Mouse (Mus musculus) midbrain, postnatal 0 days (tissue): ENCODE measurements at regions not wholly inside any gene's neighbourhood (a gene's known extent, or its start where the extent isn't known, plus 50 kb on each side); places are given as distances from the start of the nearest gene placed in this dataset.

Experiments used
- ATAC-seq: fragments of 200-750 bp; cut with Nextera tagmentation; 2 replicates; pipeline ENCODE4 v1.8.0; 2017; ENCODE audit warnings: moderate number of reproducible peaks, mild to moderate bottlenecking, moderate TSS enrichment, moderate library complexity; ENCODE audit not compliant: low FRiP score
- DNase-seq: peaks from one replicate; pipeline ENCODE4 v3.0.0-alpha.2; 2015; ENCODE audit warnings: low spot score
- H3K27ac ChIP-seq: fragments of 300-500 bp; sonication (generic); 2 replicates; pipeline ENCODE4 v1.5.1; 2014; ENCODE audit warnings: low read depth, mild to moderate bottlenecking, low read length, mixed read lengths
- H3K27me3 ChIP-seq: fragments of 300-500 bp; sonication (generic); 2 replicates; pipeline ENCODE4 v1.6.1; 2014; ENCODE audit warnings: low read length, control low read depth, mixed read lengths; ENCODE audit not compliant: insufficient read depth
- H3K36me3 ChIP-seq: fragments of 300-500 bp; sonication (generic); 2 replicates; pipeline ENCODE4 v1.6.1; 2014; ENCODE audit warnings: low read length, control low read depth, mixed read lengths; ENCODE audit not compliant: insufficient read depth
- H3K4me1 ChIP-seq: fragments of 300-500 bp; sonication (generic); 2 replicates; pipeline ENCODE4 v1.6.1; 2014; ENCODE audit warnings: mild to moderate bottlenecking, control low read depth, antibody characterized with exemption, low read length, mixed read lengths; ENCODE audit not compliant: insufficient read depth
- H3K4me2 ChIP-seq: fragments of 300-500 bp; sonication (generic); 2 replicates; pipeline ENCODE4 v1.6.1; 2014; ENCODE audit warnings: low read depth, mild to moderate bottlenecking, low read length, mixed read lengths; ENCODE audit not compliant: poor library complexity, severe bottlenecking
- H3K4me3 ChIP-seq: fragments of 300-500 bp; sonication (generic); 2 replicates; pipeline ENCODE4 v1.5.1; 2014; ENCODE audit warnings: low read depth, mild to moderate bottlenecking, low read length, moderate library complexity
- H3K9ac ChIP-seq: fragments of 300-500 bp; sonication (generic); replicated peaks from 2 replicates; pipeline ENCODE4 v1.6.1; 2014; ENCODE audit warnings: mild to moderate bottlenecking, low read length, moderate library complexity, mixed read lengths; ENCODE audit not compliant: poor library complexity, severe bottlenecking
- H3K9me3 ChIP-seq: fragments of 300-500 bp; sonication (generic); 2 replicates; pipeline ENCODE4 v1.6.1; 2016; ENCODE audit warnings: low read length, control low read depth
- CTCF ChIP-seq: IDR thresholded peaks from 2 replicates; pipeline ENCODE4 v1.5.1; 2016; ENCODE audit warnings: antibody characterized with exemption, mild to moderate bottlenecking
- WGBS: fragments of 180-500 bp; shearing (Covaris S2); extraction: QIAGEN DNeasy Blood & Tissue Kit; methylation state at CpG from one replicate; pipeline ENCODE4 v1.1.7; 2014; 5-methylcytosine and 5-hydroxymethylcytosine counted together

GRCm38 (mm10) chr3:143977886-143978447, 227.1 kb downstream of the Lmo4 start:
- Histone ChIP-seq H3K27ac (no peak overlapping the region), H3K4me3 (no peak overlapping the region), H3K27me3 (no peaks in the 10 kb centered on the region), H3K9ac (no peak overlapping the region), H3K4me1 (no peaks in the 10 kb centered on the region), H3K9me3 (no peaks in the 10 kb centered on the region), H3K36me3 (no peaks in the 10 kb centered on the region), H3K4me2 (no peak overlapping the region)
- ATAC-seq (no peak), DNase-seq (no peak)
- no peak for TF ChIP-seq CTCF
- WGBS = 89% methylated on average over 7 of the region's 7 CpGs

DNA sequence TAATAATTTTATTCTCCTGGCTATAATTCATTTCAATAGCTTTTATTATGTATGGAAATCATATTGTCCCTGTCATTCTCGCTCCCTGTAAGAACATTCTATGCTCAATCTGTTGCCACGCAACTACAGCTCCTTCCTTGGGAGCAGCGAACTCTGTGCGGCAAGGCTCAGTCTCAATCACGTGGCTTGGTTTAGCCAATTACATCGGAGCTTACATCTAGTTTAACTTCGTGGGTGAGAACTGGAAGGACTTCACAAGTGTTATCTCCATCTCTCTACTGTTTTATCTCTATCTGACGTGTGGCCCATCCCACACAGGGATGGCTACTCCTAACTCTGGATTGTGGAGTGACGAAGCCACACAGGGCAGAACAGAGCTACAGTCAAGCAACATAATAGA, 231.4 kb downstream of the Lmo4 start:
- ATAC-seq (no peak), DNase-seq (no peak)
- H3K9me3 ChIP-seq = no peaks in the 10 kb centered on the region
- TF ChIP-seq CTCF = no peak
- no peaks in the 10 kb centered on the region for H3K27me3 ChIP-seq
- no peak overlapping the region for H3K4me2 ChIP-seq
- no peak overlapping the region for H3K27ac ChIP-seq
- H3K4me3 ChIP-seq = no peak overlapping the region
- H3K9ac ChIP-seq = no peak overlapping the region
- WGBS = 77% methylated on average over 9 of the region's 9 CpGs
- H3K36me3 ChIP-seq = no peaks in the 10 kb centered on the region
- no peaks in the 10 kb centered on the region for H3K4me1 ChIP-seq

DNA sequence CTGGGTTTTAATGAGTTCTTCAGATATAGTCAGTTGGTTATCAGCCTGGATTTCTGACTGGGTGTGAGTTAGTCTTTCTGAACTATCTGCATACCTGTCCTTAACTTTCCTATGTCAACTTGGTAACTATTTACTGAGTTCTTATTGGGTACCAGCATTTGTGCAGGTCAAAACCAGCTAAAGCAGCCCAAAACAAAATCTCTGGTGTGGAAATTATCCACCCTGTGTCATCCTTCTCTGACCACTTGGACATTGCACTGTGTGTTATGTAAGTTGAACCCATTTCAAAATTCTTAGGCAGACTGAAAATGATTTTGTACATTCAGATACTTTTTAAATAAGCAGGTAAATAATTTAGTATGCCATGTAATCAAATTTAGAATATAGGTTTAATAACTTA, 232.7 kb downstream of the Lmo4 start:
- Histone ChIP-seq H3K4me2 (no peak overlapping the region), H3K4me3 (no peak overlapping the region), H3K9ac (no peak overlapping the region), H3K36me3 (no peaks in the 10 kb centered on the region), H3K27ac (no peak overlapping the region), H3K27me3 (no peaks in the 10 kb centered on the region), H3K9me3 (no peaks in the 10 kb centered on the region), H3K4me1 (no peaks in the 10 kb centered on the region)
- no peak for TF ChIP-seq CTCF
- DNase-seq = no peak
- ATAC-seq = no peak

GRCm38 (mm10) chr3:143970771-143971170, 234.2 kb downstream of the Lmo4 start:
- TF ChIP-seq CTCF = no peak
- no peak overlapping the region for H3K27ac ChIP-seq
- H3K9ac ChIP-seq = no peak overlapping the region
- no peak for ATAC-seq
- H3K4me3 ChIP-seq = no peak overlapping the region
- WGBS = 88% methylated on average over 11 of the region's 11 CpGs
- no peaks in the 10 kb centered on the region for H3K9me3 ChIP-seq
- DNase-seq = no peak
- no peaks in the 10 kb centered on the region for H3K36me3 ChIP-seq
- H3K4me2 ChIP-seq = no peak overlapping the region
- no peaks in the 10 kb centered on the region for H3K27me3 ChIP-seq
- H3K4me1 ChIP-seq = no peaks in the 10 kb centered on the region

DNA sequence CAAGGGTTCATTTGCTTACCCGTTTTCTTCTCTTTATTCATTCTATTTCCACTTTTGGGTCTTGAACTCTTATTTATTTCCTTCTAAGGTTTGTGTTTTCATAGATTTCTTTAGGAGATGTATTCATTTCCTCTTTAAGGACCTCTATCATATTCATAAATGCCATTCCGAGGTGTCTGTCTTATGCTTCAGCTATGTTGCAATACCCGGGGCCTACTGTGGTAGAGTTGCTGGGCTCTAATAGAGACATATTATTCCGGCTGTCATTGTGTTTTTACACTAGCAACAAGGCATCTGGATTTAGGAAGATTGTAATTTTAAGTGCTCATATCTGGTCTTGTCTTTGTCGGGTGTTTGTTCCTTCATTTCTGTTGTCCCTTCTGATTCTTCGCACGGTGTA, 249.5 kb downstream of the Lmo4 start:
- no peak overlapping the region for H3K4me3 ChIP-seq
- H3K9ac ChIP-seq = no peak overlapping the region
- ATAC-seq (no peak), DNase-seq (no peak)
- TF ChIP-seq CTCF = no peak
- no peaks in the 10 kb centered on the region for H3K9me3 ChIP-seq
- no peak overlapping the region for H3K4me2 ChIP-seq
- no peak overlapping the region for H3K27ac ChIP-seq
- H3K4me1 ChIP-seq = no peaks in the 10 kb centered on the region
- no peaks in the 10 kb centered on the region for H3K27me3 ChIP-seq
- no peaks in the 10 kb centered on the region for H3K36me3 ChIP-seq
- 95% methylated on average over 7 of the region's 7 CpGs for WGBS

GRCm38 (mm10) chr3:143954822-143955221, 250.2 kb downstream of the Lmo4 start:
- no peaks in the 10 kb centered on the region for H3K36me3 ChIP-seq
- H3K27me3 ChIP-seq = no peaks in the 10 kb centered on the region
- no peak overlapping the region for H3K4me2 ChIP-seq
- H3K9me3 ChIP-seq = no peaks in the 10 kb centered on the region
- 88% methylated on average over 7 of the region's 7 CpGs for WGBS
- no peak overlapping the region for H3K9ac ChIP-seq
- H3K4me3 ChIP-seq = no peak overlapping the region
- no peak overlapping the region for H3K27ac ChIP-seq
- DNase-seq (no peak), ATAC-seq (no peak)
- H3K4me1 ChIP-seq = no peaks in the 10 kb centered on the region
- TF ChIP-seq CTCF = no peak

DNA sequence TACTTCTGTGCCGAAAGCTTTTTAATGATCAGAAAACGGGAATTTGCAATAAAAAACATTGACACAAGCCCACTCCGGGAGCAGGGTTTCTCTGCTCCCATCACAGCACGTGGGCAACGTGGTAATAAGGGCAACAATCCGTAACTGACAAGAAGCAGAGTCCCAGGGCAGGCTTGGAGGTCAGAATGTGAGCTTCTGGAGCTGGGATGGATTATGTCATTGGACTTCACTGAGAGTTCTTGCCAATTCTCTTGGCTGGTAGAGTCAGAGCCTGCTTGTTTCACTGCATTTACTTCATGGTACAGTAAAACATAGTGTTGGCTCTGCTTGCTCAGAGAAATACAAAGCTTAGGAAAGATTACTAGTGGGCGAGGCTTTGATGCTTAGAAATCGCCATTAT, 252.7 kb downstream of the Lmo4 start:
- TF ChIP-seq CTCF = no peak
- no peaks in the 10 kb centered on the region for H3K4me1 ChIP-seq
- ATAC-seq (no peak), DNase-seq (no peak)
- no peaks in the 10 kb centered on the region for H3K36me3 ChIP-seq
- no peaks in the 10 kb centered on the region for H3K9me3 ChIP-seq
- H3K9ac ChIP-seq = no peak overlapping the region
- no peak overlapping the region for H3K4me2 ChIP-seq
- 80% methylated on average over 8 of the region's 8 CpGs for WGBS
- no peaks in the 10 kb centered on the region for H3K27me3 ChIP-seq
- H3K27ac ChIP-seq = no peak overlapping the region
- no peak overlapping the region for H3K4me3 ChIP-seq
